Mouse (Mus musculus): Measurements from ENCODE around the gene Macrod2. TPM values are rescaled to one million over a fixed set of nuclear protein-coding genes. Genes with fewer than 3 reads are reported as not detected.

Gene Macrod2
- polyA plus RNA-seq, 1 experiment from 2014 or later = 65.9 TPM

DNA sequence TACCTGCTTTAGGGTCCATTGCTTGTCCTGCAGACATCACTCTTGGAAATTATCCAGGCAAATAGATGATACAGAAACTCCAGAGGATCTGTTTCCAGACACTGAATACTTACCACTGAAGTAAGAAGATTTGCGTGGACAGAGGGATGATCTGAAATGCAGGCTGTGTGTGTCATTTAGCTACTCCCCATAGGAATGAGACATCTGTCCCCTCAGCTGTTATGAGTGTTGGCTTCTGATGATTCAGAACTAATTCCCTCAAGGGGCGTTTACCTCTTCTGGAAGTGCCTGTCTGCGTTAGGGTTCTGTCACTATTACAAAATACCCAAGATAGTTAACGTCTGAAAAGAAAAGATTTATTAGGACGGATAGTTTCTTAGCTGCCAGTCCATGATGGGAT lies 576.7 kb downstream of the Macrod2 start:
- no peak overlapping the region for H3K27ac ChIP-seq (ENCODE audit: low read depth, low read length)
- H3K27me3 ChIP-seq (ENCODE audit: control insufficient read depth, insufficient read depth, low read length) = no peaks in the 10 kb centered on the region
- no peaks in the 10 kb centered on the region for H3K9me3 ChIP-seq (ENCODE audit: control insufficient read depth, low read length)

DNA sequence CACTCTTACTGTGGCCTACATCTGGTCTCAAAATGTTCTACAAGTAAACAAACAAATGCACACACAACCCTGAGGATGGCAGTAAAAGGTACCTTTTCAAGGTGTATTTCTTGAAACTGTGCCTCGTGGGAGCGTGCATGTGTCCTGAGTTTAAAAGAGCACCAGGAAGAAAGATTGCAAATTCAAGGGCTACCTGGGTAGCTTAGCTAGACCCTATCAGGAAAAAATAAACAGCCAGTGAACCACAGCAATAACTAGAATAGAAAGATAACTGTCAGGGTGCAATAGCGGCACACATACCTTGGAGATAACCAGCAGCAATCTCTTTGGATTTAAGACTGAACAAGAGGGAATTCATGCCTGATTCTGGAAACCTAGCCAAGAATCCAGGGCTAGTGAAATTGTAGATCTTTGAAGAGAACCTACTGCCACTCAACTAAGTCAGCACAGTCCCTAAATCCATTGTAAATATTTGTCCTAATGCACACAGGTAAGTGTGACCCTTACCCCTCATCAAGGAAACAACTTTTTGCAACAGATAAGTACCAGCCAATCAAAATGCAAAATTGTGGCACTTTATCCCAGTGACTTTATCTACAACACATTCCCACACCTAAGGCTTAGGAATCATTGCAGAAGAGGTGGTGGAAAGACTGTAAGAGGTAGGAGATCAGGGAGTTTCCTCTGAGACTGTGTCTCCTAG lies 590.7 kb downstream of the Macrod2 start:
- H3K36me3 ChIP-seq (ENCODE audit: control insufficient read depth, insufficient read depth, low read length) = no peaks in the 10 kb centered on the region
- no peak overlapping the region for H3K9ac ChIP-seq (replicated peaks; ENCODE audit: low read depth, low read length)
- no peak overlapping the region for H3K27ac ChIP-seq (ENCODE audit: low read depth, low read length)
- no peaks in the 10 kb centered on the region for H3K4me1 ChIP-seq (ENCODE audit: control insufficient read depth, insufficient read depth, low read length)
- ATAC-seq (ENCODE audit: low read depth) = no peak
- no peak overlapping the region for H3K4me3 ChIP-seq (ENCODE audit: low read depth, low read length)
- no peaks in the 10 kb centered on the region for H3K9me3 ChIP-seq (ENCODE audit: control insufficient read depth, low read length)
- WGBS = 99% methylated on average over 3 of the region's 3 CpGs
- H3K4me2 ChIP-seq (ENCODE audit: low read depth, low read length) = no peak overlapping the region
- no peaks in the 10 kb centered on the region for H3K27me3 ChIP-seq (ENCODE audit: control insufficient read depth, insufficient read depth, low read length)

More for the DNA sequence above, 576.7 kb downstream of the Macrod2 start:
- H3K4me2 ChIP-seq (ENCODE audit: low read depth, low read length) = no peak overlapping the region
- no peak overlapping the region for H3K9ac ChIP-seq (replicated peaks; ENCODE audit: low read depth, low read length)
- no peak for ATAC-seq (ENCODE audit: low read depth)
- 53% methylated on average over 5 of the region's 5 CpGs for WGBS
- H3K4me3 ChIP-seq (ENCODE audit: low read depth, low read length) = no peak overlapping the region
- H3K4me1 ChIP-seq (ENCODE audit: control insufficient read depth, insufficient read depth, low read length) = no peaks in the 10 kb centered on the region
- no peaks in the 10 kb centered on the region for H3K36me3 ChIP-seq (ENCODE audit: control insufficient read depth, insufficient read depth, low read length)

DNA sequence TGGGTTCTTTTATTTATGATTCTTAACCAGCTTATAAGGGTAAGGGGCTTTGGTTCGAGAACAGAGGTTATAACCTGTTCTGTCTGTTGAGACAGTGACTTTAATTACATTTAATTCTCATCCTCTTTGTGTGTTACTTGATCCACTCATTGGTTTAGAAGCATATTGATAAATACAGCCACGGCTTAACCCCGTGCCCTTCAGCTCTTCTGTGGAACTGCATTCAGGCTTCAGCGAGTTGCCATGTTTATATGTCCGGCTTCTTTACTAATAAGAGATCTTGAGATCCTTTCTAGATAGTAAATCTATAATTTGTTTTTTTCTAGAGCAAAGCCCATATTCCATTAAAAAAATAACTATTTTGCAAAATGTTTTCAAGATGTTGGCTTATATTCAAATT lies 608.7 kb downstream of the Macrod2 start:
- H3K4me3 ChIP-seq (ENCODE audit: low read depth, low read length) = no peak overlapping the region

DNA sequence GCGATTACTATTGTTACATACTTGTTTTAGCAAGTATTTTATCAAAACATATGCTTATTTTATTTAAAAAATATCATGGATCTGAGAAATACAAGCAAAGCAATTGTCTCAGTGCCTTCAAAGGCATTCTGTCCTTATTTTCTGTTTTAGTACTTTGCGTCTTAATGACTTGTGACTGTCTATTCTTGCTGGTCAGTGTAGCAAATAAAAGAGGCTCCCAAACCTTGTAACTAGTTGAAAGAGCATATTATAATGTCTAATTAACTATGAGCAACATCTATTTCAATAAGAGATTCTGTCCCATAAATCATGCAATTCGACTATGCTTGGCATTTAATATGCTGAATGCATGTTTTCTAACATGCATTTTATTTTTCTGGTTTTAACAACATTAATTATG lies 609.2 kb downstream of the Macrod2 start:
- no peaks in the 10 kb centered on the region for H3K36me3 ChIP-seq (ENCODE audit: control insufficient read depth, insufficient read depth, low read length)
- H3K27ac ChIP-seq (ENCODE audit: low read depth, low read length) = no peak overlapping the region
- H3K27me3 ChIP-seq (ENCODE audit: control insufficient read depth, insufficient read depth, low read length) = no peaks in the 10 kb centered on the region
- 66% methylated on average over 3 of the region's 3 CpGs for WGBS
- no peak overlapping the region for H3K9ac ChIP-seq (replicated peaks; ENCODE audit: low read depth, low read length)
- H3K4me1 ChIP-seq (ENCODE audit: control insufficient read depth, insufficient read depth, low read length) = no peaks in the 10 kb centered on the region
- H3K9me3 ChIP-seq (ENCODE audit: control insufficient read depth, low read length) = no peaks in the 10 kb centered on the region
- ATAC-seq (ENCODE audit: low read depth) = no peak
- H3K4me3 ChIP-seq (ENCODE audit: low read depth, low read length) = no peak overlapping the region
- H3K4me2 ChIP-seq (ENCODE audit: low read depth, low read length) = no peak overlapping the region

More for the DNA sequence above, 608.7 kb downstream of the Macrod2 start:
- Histone ChIP-seq H3K9me3 (ENCODE audit: control insufficient read depth, low read length) (no peaks in the 10 kb centered on the region), H3K4me2 (ENCODE audit: low read depth, low read length) (no peak overlapping the region), H3K4me1 (ENCODE audit: control insufficient read depth, insufficient read depth, low read length) (no peaks in the 10 kb centered on the region), H3K27me3 (ENCODE audit: control insufficient read depth, insufficient read depth, low read length) (no peaks in the 10 kb centered on the region), H3K36me3 (ENCODE audit: control insufficient read depth, insufficient read depth, low read length) (no peaks in the 10 kb centered on the region), H3K9ac (replicated peaks; ENCODE audit: low read depth, low read length) (no peak overlapping the region), H3K27ac (ENCODE audit: low read depth, low read length) (no peak overlapping the region)
- no peak for ATAC-seq (ENCODE audit: low read depth)
- WGBS = 85% methylated on average over 5 of the region's 5 CpGs

DNA sequence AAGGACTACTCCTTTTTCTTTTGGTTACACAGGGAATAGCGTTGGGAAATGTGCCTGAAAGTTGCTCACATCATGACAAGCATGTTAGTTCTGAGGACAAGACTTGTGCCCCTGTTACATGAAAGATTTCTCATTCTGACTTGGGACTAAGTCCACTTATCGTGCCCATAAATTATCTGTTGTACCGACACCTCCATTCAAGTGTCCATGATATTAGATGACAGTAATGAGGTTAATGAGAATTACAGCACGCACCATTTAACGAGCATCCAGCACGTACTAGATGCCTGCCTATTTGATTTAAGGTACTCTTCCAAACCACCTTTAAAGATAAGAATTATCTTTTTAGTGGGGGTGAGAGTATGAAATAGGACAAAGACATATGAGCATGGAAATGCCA lies 610.5 kb downstream of the Macrod2 start:
- WGBS = 63% methylated on average over 6 of the region's 6 CpGs
- no peaks in the 10 kb centered on the region for H3K4me1 ChIP-seq (ENCODE audit: control insufficient read depth, insufficient read depth, low read length)
- H3K9me3 ChIP-seq (ENCODE audit: control insufficient read depth, low read length) = no peaks in the 10 kb centered on the region
- no peaks in the 10 kb centered on the region for H3K36me3 ChIP-seq (ENCODE audit: control insufficient read depth, insufficient read depth, low read length)
- H3K4me3 ChIP-seq (ENCODE audit: low read depth, low read length) = no peak overlapping the region
- no peak overlapping the region for H3K4me2 ChIP-seq (ENCODE audit: low read depth, low read length)
- H3K9ac ChIP-seq (replicated peaks; ENCODE audit: low read depth, low read length) = no peak overlapping the region
- no peaks in the 10 kb centered on the region for H3K27me3 ChIP-seq (ENCODE audit: control insufficient read depth, insufficient read depth, low read length)
- H3K27ac ChIP-seq (ENCODE audit: low read depth, low read length) = no peak overlapping the region
- no peak for ATAC-seq (ENCODE audit: low read depth)

DNA sequence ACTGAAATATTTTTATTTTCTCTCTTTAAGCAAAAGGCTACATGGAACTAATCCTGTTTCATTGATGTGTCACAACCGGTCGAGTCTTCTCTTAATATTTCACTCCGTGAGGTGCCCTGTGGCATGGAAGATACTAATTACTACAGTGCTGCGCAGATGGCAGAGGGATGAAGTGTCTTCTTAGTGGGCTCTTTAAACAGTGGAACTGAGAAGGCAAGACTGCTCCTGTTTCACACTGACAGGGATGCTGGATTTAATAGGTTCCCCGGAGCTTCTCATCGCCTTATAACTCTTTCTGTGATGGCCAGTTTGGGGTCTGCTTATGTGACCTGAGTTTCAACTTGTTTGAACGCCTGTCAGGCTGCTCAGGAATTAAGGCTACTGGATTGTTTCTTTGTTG lies 612.6 kb downstream of the Macrod2 start:
- H3K4me2 ChIP-seq (ENCODE audit: low read depth, low read length) = no peak overlapping the region
- H3K9me3 ChIP-seq (ENCODE audit: control insufficient read depth, low read length) = no peaks in the 10 kb centered on the region
- no peaks in the 10 kb centered on the region for H3K36me3 ChIP-seq (ENCODE audit: control insufficient read depth, insufficient read depth, low read length)
- no peak overlapping the region for H3K9ac ChIP-seq (replicated peaks; ENCODE audit: low read depth, low read length)
- 32% methylated on average over 7 of the region's 7 CpGs for WGBS
- H3K27ac ChIP-seq (ENCODE audit: low read depth, low read length) = no peak overlapping the region
- no peaks in the 10 kb centered on the region for H3K4me1 ChIP-seq (ENCODE audit: control insufficient read depth, insufficient read depth, low read length)
- ATAC-seq (ENCODE audit: low read depth) = no peak
- no peaks in the 10 kb centered on the region for H3K27me3 ChIP-seq (ENCODE audit: control insufficient read depth, insufficient read depth, low read length)
- H3K4me3 ChIP-seq (ENCODE audit: low read depth, low read length) = no peak overlapping the region

DNA sequence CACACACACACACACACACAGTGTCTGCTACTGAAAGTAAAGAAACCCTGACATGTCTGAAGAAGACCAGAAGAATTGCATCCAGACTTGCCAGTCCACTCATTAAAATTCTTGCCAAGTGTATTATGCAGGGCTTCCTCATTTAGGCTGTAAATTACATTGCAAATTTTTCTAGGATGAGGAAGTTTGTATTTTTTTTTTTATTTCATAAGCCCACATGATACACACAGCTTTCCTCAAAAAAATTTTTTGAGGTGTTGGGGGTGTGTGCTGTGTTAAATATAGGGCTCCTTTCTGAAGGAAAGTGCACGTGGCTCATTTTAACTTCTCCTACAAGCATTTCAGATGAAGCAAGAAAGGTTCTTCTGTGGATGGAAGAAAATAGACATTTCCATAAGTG lies 613.3 kb downstream of the Macrod2 start:
- no peak for ATAC-seq (ENCODE audit: low read depth)
- 86% methylated on average over 1 of the region's 1 CpGs for WGBS

DNA sequence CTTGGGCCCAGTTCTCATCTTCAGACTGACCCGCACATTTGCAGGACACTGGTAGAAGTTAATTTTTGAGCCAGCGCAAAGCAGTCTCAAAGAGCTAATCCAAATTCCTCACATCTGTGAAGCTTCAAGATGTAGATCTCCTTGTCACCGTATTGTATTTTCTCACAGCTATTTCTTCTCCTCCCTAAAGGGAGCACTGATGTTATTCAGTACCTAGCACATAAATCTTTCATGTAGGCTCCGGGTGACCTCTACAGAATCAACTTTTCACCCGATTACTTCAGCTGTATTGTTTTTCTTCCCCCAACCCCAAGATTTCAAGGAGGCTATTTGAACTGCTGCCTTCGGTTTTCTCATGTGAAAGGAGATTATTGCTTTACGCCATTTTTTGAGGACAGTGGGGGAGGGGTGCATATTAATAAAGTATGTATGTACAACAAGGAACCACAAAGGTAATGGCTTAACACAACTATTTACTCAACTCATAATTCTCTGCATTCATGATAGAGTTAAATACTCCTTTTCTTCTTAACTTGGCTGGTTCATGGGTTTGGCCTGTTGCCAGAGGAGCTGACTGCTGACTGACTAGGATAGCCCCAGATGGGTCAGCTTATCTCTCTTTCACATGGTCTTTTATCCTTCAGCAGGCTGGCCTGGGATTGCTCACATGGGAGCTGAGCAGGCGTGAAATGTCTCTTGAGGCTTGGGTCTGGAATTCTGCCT lies 618.5 kb downstream of the Macrod2 start:
- Histone ChIP-seq H3K36me3 (ENCODE audit: control insufficient read depth, insufficient read depth, low read length) (no peaks in the 10 kb centered on the region), H3K27ac (ENCODE audit: low read depth, low read length) (no peak overlapping the region), H3K4me2 (ENCODE audit: low read depth, low read length) (no peak overlapping the region; the same call in 1 of the 2 replicates), H3K9me3 (ENCODE audit: control insufficient read depth, low read length) (no peaks in the 10 kb centered on the region), H3K9ac (replicated peaks; ENCODE audit: low read depth, low read length) (no peak overlapping the region), H3K4me3 (ENCODE audit: low read depth, low read length) (no peak overlapping the region), H3K4me1 (ENCODE audit: control insufficient read depth, insufficient read depth, low read length) (no peaks in the 10 kb centered on the region), H3K27me3 (ENCODE audit: control insufficient read depth, insufficient read depth, low read length) (no peaks in the 10 kb centered on the region)
- WGBS = 12% methylated on average over 8 of the region's 8 CpGs
- ATAC-seq (ENCODE audit: low read depth) = peak; percentile 66; the same call in 1 of the 2 replicates

More for the DNA sequence above, 613.3 kb downstream of the Macrod2 start:
- Histone ChIP-seq H3K4me2 (ENCODE audit: low read depth, low read length) (no peak overlapping the region), H3K4me1 (ENCODE audit: control insufficient read depth, insufficient read depth, low read length) (no peaks in the 10 kb centered on the region), H3K36me3 (ENCODE audit: control insufficient read depth, insufficient read depth, low read length) (no peaks in the 10 kb centered on the region), H3K9me3 (ENCODE audit: control insufficient read depth, low read length) (no peaks in the 10 kb centered on the region), H3K4me3 (ENCODE audit: low read depth, low read length) (no peak overlapping the region), H3K27me3 (ENCODE audit: control insufficient read depth, insufficient read depth, low read length) (no peaks in the 10 kb centered on the region), H3K9ac (replicated peaks; ENCODE audit: low read depth, low read length) (no peak overlapping the region), H3K27ac (ENCODE audit: low read depth, low read length) (no peak overlapping the region)

DNA sequence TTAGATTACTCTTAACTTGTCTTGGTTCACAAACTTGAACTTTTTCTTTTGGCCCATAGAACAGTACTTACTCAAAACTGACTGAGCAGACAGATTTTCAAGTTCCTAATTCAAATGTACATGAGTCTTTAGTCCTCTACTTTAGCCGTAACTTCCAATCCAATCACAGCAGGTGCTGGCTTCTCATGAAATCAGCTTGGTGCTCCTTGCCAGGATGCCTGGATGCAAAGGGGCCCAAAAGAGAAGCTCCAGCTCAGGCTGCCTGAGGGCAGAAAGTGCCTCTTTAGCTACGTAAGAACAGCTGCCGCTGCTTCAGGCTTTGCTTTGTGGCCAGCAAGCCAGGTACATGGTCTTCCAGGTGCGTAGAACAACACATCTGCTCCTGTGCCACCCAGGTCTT lies 627.9 kb downstream of the Macrod2 start:
- H3K9me3 ChIP-seq (ENCODE audit: control insufficient read depth, low read length) = no peaks in the 10 kb centered on the region
- no peak for ATAC-seq (ENCODE audit: low read depth)
- H3K36me3 ChIP-seq (ENCODE audit: control insufficient read depth, insufficient read depth, low read length) = no peaks in the 10 kb centered on the region
- no peak overlapping the region for H3K9ac ChIP-seq (replicated peaks; ENCODE audit: low read depth, low read length)
- no peak overlapping the region for H3K4me3 ChIP-seq (ENCODE audit: low read depth, low read length)
- no peaks in the 10 kb centered on the region for H3K4me1 ChIP-seq (ENCODE audit: control insufficient read depth, insufficient read depth, low read length)
- no peak overlapping the region for H3K4me2 ChIP-seq (ENCODE audit: low read depth, low read length)
- 77% methylated on average over 4 of the region's 4 CpGs for WGBS
- no peaks in the 10 kb centered on the region for H3K27me3 ChIP-seq (ENCODE audit: control insufficient read depth, insufficient read depth, low read length)
- no peak overlapping the region for H3K27ac ChIP-seq (ENCODE audit: low read depth, low read length)
